Mouse (Mus musculus): ENCODE results near the gene Aox1. TPM values are rescaled to one million over a fixed set of nuclear protein-coding genes. Genes with fewer than 3 reads are reported as not detected.

Aox1 gene
- polyA plus RNA-seq, 1 experiment from 2014 or later: 0.16 TPM

DNA sequence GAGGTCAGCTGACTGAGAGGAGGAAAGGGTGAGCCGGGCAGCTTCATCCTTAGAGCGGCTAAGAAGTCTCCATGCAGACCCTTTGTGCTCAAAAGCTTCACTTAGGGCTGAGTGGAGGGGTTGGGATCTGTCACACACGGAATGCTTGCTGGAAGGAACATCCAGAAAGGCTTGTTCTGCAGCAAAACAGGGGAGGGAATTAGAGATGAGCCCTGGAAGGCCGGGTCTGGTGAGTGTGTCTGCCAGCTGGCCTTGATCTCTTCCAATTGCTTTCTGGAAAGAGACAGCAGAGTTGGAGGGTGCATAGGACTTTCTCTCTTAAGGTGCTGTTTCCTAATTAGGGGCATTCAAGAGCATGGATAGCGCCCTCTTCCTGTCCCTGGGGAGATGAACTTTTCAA lies 59.6 kb downstream of the Aox1 start:
- Histone ChIP-seq H3K36me3 (ENCODE audit: control insufficient read depth, insufficient read depth, low read length) (no peaks in the 10 kb centered on the region), H3K27me3 (ENCODE audit: control insufficient read depth, insufficient read depth, low read length) (no peaks in the 10 kb centered on the region), H3K9ac (ENCODE audit: low read length) (no peak overlapping the region), H3K9me3 (ENCODE audit: control insufficient read depth, low read length) (no peaks in the 10 kb centered on the region; the same call in 1 of the 2 replicates), H3K27ac (ENCODE audit: low read depth, low read length) (no peak overlapping the region), H3K4me1 (ENCODE audit: control insufficient read depth, insufficient read depth, low read length) (no peaks in the 10 kb centered on the region), H3K4me2 (ENCODE audit: low read depth) (no peak overlapping the region), H3K4me3 (ENCODE audit: low read depth, low read length) (no peak overlapping the region)
- ATAC-seq (ENCODE audit: insufficient read depth, low FRiP score, low TSS enrichment) (no peak), DNase-seq (ENCODE audit: low spot score) (no peak)
- 69% methylated on average over 5 of the region's 5 CpGs for WGBS

DNA sequence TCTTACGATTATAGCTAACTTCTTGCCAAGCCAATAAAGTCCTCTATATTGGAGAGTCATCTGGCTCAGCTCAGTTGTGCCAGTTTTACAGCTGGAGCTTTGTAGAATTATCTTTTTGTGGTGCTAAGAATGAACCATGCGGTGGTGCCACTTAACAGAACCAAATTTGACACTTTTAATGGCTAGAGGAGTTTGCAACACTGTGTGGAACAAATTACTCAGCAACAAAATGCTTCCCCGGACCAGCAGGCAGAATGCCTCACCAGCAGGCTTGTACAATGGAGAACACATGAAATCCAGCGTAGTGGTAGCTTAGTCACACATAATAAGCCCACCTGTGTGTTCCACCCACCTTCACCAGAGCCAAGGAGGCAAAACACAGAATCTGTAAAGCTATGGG lies 60.5 kb downstream of the Aox1 start:
- H3K9me3 ChIP-seq (ENCODE audit: control insufficient read depth, low read length): no peaks in the 10 kb centered on the region; the same call in 1 of the 2 replicates
- no peak overlapping the region for H3K9ac ChIP-seq (ENCODE audit: low read length)
- no peak overlapping the region for H3K27ac ChIP-seq (ENCODE audit: low read depth, low read length)
- H3K4me2 ChIP-seq (ENCODE audit: low read depth): no peak overlapping the region
- no peaks in the 10 kb centered on the region for H3K36me3 ChIP-seq (ENCODE audit: control insufficient read depth, insufficient read depth, low read length)
- DNase-seq (ENCODE audit: low spot score) (no peak), ATAC-seq (ENCODE audit: insufficient read depth, low FRiP score, low TSS enrichment) (no peak)
- no peaks in the 10 kb centered on the region for H3K4me1 ChIP-seq (ENCODE audit: control insufficient read depth, insufficient read depth, low read length)
- no peaks in the 10 kb centered on the region for H3K27me3 ChIP-seq (ENCODE audit: control insufficient read depth, insufficient read depth, low read length)
- 75% methylated on average over 4 of the region's 4 CpGs for WGBS
- H3K4me3 ChIP-seq (ENCODE audit: low read depth, low read length): no peak overlapping the region

DNA sequence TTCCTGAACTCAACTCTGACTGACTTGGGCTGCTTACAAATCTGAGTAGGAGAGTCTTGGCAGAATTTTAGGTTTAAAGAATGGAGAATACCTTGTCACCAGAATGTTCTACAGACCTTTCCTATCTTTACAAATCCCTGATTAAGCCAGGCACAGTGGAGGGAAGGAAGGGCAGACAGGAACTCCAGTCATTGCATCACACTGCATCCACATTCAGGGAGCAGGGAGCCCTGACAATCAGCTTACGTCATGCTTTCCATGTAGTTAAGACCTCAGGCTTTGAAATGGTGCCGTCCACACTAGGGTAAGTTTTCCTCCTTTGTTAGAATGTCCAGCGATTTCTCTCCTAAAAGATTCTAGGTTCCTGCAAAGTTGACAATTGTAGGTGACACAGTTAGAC lies 61.5 kb downstream of the Aox1 start:
- Histone ChIP-seq H3K4me1 (ENCODE audit: control insufficient read depth, insufficient read depth, low read length) (no peaks in the 10 kb centered on the region), H3K4me2 (ENCODE audit: low read depth) (no peak overlapping the region), H3K27ac (ENCODE audit: low read depth, low read length) (no peak overlapping the region), H3K36me3 (ENCODE audit: control insufficient read depth, insufficient read depth, low read length) (no peaks in the 10 kb centered on the region), H3K27me3 (ENCODE audit: control insufficient read depth, insufficient read depth, low read length) (no peaks in the 10 kb centered on the region), H3K9ac (ENCODE audit: low read length) (no peak overlapping the region), H3K4me3 (ENCODE audit: low read depth, low read length) (no peak overlapping the region), H3K9me3 (ENCODE audit: control insufficient read depth, low read length) (no peaks in the 10 kb centered on the region; the same call in 1 of the 2 replicates)
- WGBS: 87% methylated on average over 3 of the region's 3 CpGs
- ATAC-seq (ENCODE audit: insufficient read depth, low FRiP score, low TSS enrichment) (no peak), DNase-seq (ENCODE audit: low spot score) (no peak)

DNA sequence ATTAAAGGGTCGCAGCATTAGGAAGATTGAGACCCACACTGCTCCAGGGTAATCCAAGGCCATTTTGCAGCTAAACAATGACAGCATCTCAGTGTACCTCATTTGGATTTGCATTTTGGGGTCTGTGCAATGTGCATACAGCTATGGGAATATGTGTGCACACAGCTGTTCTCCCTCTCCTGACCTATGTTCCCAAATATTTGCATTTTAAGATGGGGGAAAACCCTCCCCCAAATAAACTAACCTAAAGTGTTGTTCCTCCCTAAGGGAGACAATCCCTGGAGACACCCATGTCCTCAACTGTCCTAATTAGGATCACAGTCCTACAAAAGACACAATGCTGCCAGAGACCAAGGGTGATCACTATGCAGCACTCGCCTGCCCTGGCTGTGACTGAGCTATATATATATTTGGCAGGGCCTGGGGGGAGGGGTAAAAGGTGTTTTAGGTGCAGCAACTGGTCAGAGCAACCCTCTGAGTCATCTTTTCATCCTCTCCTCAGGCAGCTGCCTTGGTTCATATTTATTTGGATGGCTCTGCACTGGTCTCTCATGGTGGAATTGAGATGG lies 62.3 kb downstream of the Aox1 start:
- Histone ChIP-seq H3K36me3 (ENCODE audit: control insufficient read depth, insufficient read depth, low read length) (no peaks in the 10 kb centered on the region), H3K27ac (ENCODE audit: low read depth, low read length) (no peak overlapping the region), H3K4me2 (ENCODE audit: low read depth) (no peak overlapping the region), H3K9ac (ENCODE audit: low read length) (no peak overlapping the region), H3K9me3 (ENCODE audit: control insufficient read depth, low read length) (no peaks in the 10 kb centered on the region; the same call in 1 of the 2 replicates), H3K27me3 (ENCODE audit: control insufficient read depth, insufficient read depth, low read length) (no peaks in the 10 kb centered on the region), H3K4me1 (ENCODE audit: control insufficient read depth, insufficient read depth, low read length) (no peaks in the 10 kb centered on the region), H3K4me3 (ENCODE audit: low read depth, low read length) (no peak overlapping the region)
- no peak for ATAC-seq (ENCODE audit: insufficient read depth, low FRiP score, low TSS enrichment)
- no peak for DNase-seq (ENCODE audit: low spot score)
- 73% methylated on average over 2 of the region's 2 CpGs for WGBS

DNA sequence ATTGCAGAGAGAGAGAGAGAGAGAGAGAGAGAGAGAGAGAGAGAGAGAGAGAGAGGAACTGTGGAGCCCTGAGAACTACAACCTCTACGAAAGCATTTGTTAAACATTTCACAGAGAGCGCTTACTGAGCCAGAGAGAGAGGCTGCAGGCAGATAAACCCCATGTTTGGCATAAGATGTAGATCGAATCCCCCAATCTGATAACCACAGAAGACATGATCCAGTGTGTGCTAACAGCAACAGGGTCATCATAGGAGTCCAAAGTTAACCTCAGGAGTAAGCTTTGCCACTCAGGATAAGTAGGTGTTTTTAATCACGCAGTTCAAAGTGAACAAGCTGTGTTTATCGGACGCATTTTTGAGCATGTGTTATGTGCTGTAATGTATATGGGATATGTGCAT lies 67.6 kb downstream of the Aox1 start:
- Histone ChIP-seq H3K9me3 (ENCODE audit: control insufficient read depth, low read length) (no peaks in the 10 kb centered on the region; the same call in 1 of the 2 replicates), H3K36me3 (ENCODE audit: control insufficient read depth, insufficient read depth, low read length) (no peaks in the 10 kb centered on the region), H3K27ac (ENCODE audit: low read depth, low read length) (no peak overlapping the region), H3K9ac (ENCODE audit: low read length) (no peak overlapping the region), H3K4me2 (ENCODE audit: low read depth) (no peak overlapping the region), H3K27me3 (ENCODE audit: control insufficient read depth, insufficient read depth, low read length) (no peaks in the 10 kb centered on the region), H3K4me1 (ENCODE audit: control insufficient read depth, insufficient read depth, low read length) (no peaks in the 10 kb centered on the region), H3K4me3 (ENCODE audit: low read depth, low read length) (no peak overlapping the region)
- 93% methylated on average over 6 of the region's 6 CpGs for WGBS
- no peak for DNase-seq (ENCODE audit: low spot score)
- no peak for ATAC-seq (ENCODE audit: insufficient read depth, low FRiP score, low TSS enrichment)

DNA sequence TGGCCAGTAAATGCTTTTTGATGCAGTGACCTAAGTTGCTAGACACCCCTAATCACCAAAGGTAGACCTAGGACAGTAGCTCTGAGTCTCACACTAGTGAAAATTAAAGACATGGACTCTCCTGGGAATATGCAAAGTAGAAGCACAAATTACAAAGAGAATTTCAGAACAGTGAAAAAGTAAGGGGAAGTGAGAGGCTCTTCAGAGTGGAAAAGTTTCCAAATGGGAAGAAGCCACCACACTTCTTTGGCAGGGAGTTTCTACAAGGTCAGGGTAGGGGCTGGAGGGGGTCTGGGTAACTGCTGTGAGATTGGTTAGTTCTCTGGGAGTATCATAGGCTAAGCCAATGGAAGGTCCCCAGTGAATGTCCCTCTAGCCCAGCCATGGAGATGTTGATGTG lies 69.4 kb downstream of the Aox1 start:
- no peak overlapping the region for H3K27ac ChIP-seq (ENCODE audit: low read depth, low read length)
- H3K4me2 ChIP-seq (ENCODE audit: low read depth): no peak overlapping the region
- no peak overlapping the region for H3K4me3 ChIP-seq (ENCODE audit: low read depth, low read length)
- no peaks in the 10 kb centered on the region for H3K4me1 ChIP-seq (ENCODE audit: control insufficient read depth, insufficient read depth, low read length)
- H3K9ac ChIP-seq (ENCODE audit: low read length): no peak overlapping the region
- H3K27me3 ChIP-seq (ENCODE audit: control insufficient read depth, insufficient read depth, low read length): no peaks in the 10 kb centered on the region
- no peak for DNase-seq (ENCODE audit: low spot score)
- H3K36me3 ChIP-seq (ENCODE audit: control insufficient read depth, insufficient read depth, low read length): no peaks in the 10 kb centered on the region
- no peak for ATAC-seq (ENCODE audit: insufficient read depth, low FRiP score, low TSS enrichment)
- no peaks in the 10 kb centered on the region for H3K9me3 ChIP-seq (ENCODE audit: control insufficient read depth, low read length)

DNA sequence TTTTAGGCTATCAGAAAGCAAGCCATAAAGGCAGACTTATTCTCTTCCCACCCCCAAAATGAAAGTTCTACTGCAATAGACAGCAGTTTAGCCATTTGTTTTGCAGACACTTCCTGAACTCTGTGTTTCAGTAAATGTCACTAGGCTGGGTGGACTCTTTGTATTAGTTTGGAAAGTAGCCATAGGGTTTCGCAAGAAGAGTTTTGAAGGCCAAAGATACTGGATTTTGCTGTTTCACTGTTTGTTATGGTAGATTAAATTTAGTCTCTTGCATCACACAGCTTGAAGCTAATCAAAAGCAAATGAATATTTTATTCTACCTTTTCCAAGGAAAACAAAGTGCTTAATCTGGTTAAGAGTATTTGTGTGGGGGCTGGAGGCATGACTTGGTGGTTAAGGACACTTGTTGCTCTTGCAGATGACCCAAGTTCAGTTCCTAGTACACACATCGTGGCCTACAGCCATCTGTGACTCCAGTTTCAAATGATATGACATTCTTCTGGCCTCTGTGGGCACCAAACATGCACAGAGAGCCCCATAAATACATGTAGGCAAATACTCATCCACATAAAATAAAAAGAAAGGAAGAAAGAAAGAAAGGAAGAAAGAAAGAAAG lies 71.9 kb downstream of the Aox1 start:
- WGBS: 86% methylated on average over 2 of the region's 2 CpGs

DNA sequence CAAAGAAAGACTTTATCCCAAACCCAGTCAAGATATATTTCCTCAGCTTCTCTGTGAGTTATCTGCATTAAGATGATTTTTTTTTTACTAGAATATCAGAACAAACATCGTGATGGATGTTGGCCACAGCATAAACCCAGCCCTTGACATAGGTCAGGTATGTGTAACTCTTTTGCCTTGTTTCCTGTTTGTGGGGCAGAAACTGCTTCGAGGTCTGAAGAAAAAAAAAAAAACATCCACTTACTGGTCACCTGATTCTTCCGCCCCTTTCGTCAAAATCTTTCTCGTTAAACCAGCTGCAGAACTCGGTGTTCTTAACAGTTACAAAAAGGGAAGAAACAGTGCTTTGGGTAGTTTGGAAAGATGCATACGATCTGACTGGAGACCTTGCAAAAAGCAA lies 72.8 kb downstream of the Aox1 start:
- no peaks in the 10 kb centered on the region for H3K4me1 ChIP-seq (ENCODE audit: control insufficient read depth, insufficient read depth, low read length)
- no peaks in the 10 kb centered on the region for H3K9me3 ChIP-seq (ENCODE audit: control insufficient read depth, low read length)
- H3K27ac ChIP-seq (ENCODE audit: low read depth, low read length): no peak overlapping the region
- H3K36me3 ChIP-seq (ENCODE audit: control insufficient read depth, insufficient read depth, low read length): no peaks in the 10 kb centered on the region
- 88% methylated on average over 7 of the region's 7 CpGs for WGBS
- H3K9ac ChIP-seq (ENCODE audit: low read length): no peak overlapping the region
- no peak overlapping the region for H3K4me3 ChIP-seq (ENCODE audit: low read depth, low read length)
- DNase-seq (ENCODE audit: low spot score) (no peak), ATAC-seq (ENCODE audit: insufficient read depth, low FRiP score, low TSS enrichment) (no peak)
- no peaks in the 10 kb centered on the region for H3K27me3 ChIP-seq (ENCODE audit: control insufficient read depth, insufficient read depth, low read length)
- H3K4me2 ChIP-seq (ENCODE audit: low read depth): no peak overlapping the region

More for the DNA sequence above, 71.9 kb downstream of the Aox1 start:
- H3K4me3 ChIP-seq (ENCODE audit: low read depth, low read length): no peak overlapping the region
- no peak overlapping the region for H3K27ac ChIP-seq (ENCODE audit: low read depth, low read length)
- H3K9me3 ChIP-seq (ENCODE audit: control insufficient read depth, low read length): no peaks in the 10 kb centered on the region
- H3K36me3 ChIP-seq (ENCODE audit: control insufficient read depth, insufficient read depth, low read length): no peaks in the 10 kb centered on the region
- H3K9ac ChIP-seq (ENCODE audit: low read length): no peak overlapping the region
- no peak overlapping the region for H3K4me2 ChIP-seq (ENCODE audit: low read depth)
- no peaks in the 10 kb centered on the region for H3K4me1 ChIP-seq (ENCODE audit: control insufficient read depth, insufficient read depth, low read length)
- DNase-seq (ENCODE audit: low spot score): no peak
- ATAC-seq (ENCODE audit: insufficient read depth, low FRiP score, low TSS enrichment): no peak
- no peaks in the 10 kb centered on the region for H3K27me3 ChIP-seq (ENCODE audit: control insufficient read depth, insufficient read depth, low read length)

DNA sequence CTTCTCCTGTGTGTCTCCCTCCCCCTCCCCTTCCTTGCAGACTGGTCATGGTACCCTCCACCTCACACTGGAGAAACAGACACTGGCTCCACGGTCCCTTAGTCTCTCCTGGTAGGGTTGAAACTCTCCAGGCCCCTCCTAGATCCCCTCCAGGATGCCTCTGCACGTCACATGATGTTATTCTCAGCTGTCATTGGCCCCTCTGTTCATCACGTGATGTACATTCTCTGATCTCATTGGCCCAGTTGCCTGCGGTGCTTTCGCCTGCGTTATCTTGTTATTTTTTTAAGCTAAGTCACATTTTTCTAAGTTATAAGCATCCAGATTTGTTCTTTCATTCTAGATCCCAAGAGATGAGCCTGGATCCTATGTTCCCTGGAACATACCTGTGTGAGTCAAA lies 76.0 kb downstream of the Aox1 start:
- Histone ChIP-seq H3K4me1 (ENCODE audit: control insufficient read depth, insufficient read depth, low read length) (no peaks in the 10 kb centered on the region), H3K4me3 (ENCODE audit: low read depth, low read length) (no peak overlapping the region), H3K9me3 (ENCODE audit: control insufficient read depth, low read length) (no peaks in the 10 kb centered on the region), H3K27ac (ENCODE audit: low read depth, low read length) (no peak overlapping the region), H3K27me3 (ENCODE audit: control insufficient read depth, insufficient read depth, low read length) (no peaks in the 10 kb centered on the region), H3K4me2 (ENCODE audit: low read depth) (no peak overlapping the region), H3K9ac (ENCODE audit: low read length) (no peak overlapping the region), H3K36me3 (ENCODE audit: control insufficient read depth, insufficient read depth, low read length) (no peaks in the 10 kb centered on the region)
- WGBS: 90% methylated on average over 6 of the region's 6 CpGs
- ATAC-seq (ENCODE audit: insufficient read depth, low FRiP score, low TSS enrichment) (no peak), DNase-seq (ENCODE audit: low spot score) (no peak)

Measured in neural tube, embryonic 11.5 days (tissue).